8 mouse cellular contexts compared by ENCODE assay signal in the genomic region with DNA sequence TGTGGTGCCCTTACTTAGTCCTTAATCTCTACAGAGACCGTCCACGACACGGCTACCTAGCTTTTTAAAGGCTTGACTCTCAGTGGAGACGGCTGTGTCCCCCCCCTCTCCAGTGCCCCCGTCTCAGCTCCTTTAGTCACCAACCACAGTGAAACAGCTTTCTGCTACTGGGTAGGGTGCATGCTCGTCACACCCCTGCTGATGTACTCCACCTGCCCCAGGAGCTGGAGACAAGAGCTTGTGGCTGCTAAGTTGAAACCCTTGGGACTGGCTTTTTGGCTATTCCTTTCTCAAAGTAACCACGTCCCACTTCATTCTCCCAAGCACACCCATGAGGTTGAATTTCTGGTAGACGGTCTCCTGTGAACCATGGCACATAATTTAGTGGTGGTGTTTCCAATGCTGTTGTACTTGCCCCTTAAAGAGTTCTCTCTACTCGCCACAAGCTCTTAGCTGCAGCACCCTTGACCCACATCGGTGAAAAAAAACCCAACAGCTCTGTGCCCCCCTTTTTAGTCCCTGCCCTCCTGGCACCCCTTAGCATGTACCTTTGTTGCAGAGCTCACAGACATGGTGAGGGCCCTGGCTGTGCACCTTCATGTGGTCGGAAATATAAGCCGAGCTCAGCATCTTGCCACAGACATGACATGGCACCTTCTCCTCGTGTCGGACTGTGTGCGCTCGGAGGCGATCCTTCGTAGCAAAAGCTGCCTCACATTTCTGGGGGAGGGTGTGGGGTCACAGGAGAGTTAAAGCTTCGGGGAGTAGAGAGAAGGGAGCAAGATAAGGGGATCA. TPM values are rescaled to one million over a fixed set of nuclear protein-coding genes. Genes with fewer than 3 reads are reported as not detected.
DNase-seq lines count a peak whose midpoint lies in the region; ATAC-seq and TF ChIP-seq lines count a peak whose summit lies in the region.

No protein-coding gene starts in this region.

- peak overlapping the region; percentile 97 for H3K27ac ChIP-seq in layer of hippocampus, adult 2 months
- peak overlapping the region; percentile 100 for H3K27ac ChIP-seq in hindbrain, embryonic 12.5 days
- peak overlapping the region; percentile 99 for H3K27ac ChIP-seq in midbrain, embryonic 15.5 days

- peaks cover 68% of the 10 kb centered on the region for H3K4me1 ChIP-seq in hindbrain, embryonic 12.5 days
- peaks cover 71% of the 10 kb centered on the region for H3K4me1 ChIP-seq in midbrain, embryonic 15.5 days

- H3K4me2 ChIP-seq in hindbrain, embryonic 12.5 days (replicated peaks), result peak overlapping the region; percentile 98
- H3K4me2 ChIP-seq in midbrain, embryonic 15.5 days, result peak overlapping the region; percentile 87

- ATAC-seq in hindbrain, embryonic 12.5 days (ENCODE audit: low FRiP score), result no peak
- no peak for ATAC-seq in midbrain, embryonic 15.5 days (replicated peaks)
- ATAC-seq in megakaryocyte progenitor cell, adult 5-6 weeks (replicated peaks; ENCODE audit: poor library complexity), result no peak

- peaks cover 28% of the 10 kb centered on the region for H3K36me3 ChIP-seq in hindbrain, embryonic 12.5 days
- H3K36me3 ChIP-seq in midbrain, embryonic 15.5 days (replicated peaks), result peaks cover 6% of the 10 kb centered on the region

- H3K27me3 ChIP-seq in hindbrain, embryonic 12.5 days, result no peaks in the 10 kb centered on the region
- H3K27me3 ChIP-seq in midbrain, embryonic 15.5 days (replicated peaks), result no peaks in the 10 kb centered on the region

- H3K9me3 ChIP-seq in hindbrain, embryonic 12.5 days (replicated peaks), result no peaks in the 10 kb centered on the region
- H3K9me3 ChIP-seq in midbrain, embryonic 15.5 days, result no peaks in the 10 kb centered on the region

- H3K9ac ChIP-seq in hindbrain, embryonic 12.5 days, result peak overlapping the region; percentile 100
- H3K9ac ChIP-seq in midbrain, embryonic 15.5 days, result peak overlapping the region; percentile 95

- no peak for DNase-seq in layer of hippocampus, adult 2 months (ENCODE audit: low spot score in 2 of 2)
- DNase-seq in layer of hippocampus, adult 8-10 months (ENCODE audit: low spot score in 2 of 2), result no peak
- DNase-seq in cerebellum, postnatal 25 days, result peak; percentile 49 to 58
- DNase-seq in urinary bladder, postnatal 4 days (ENCODE audit: low spot score in 2 of 2), result no peak
- no peak for DNase-seq in urinary bladder, postnatal 36 days (ENCODE audit: low spot score in 2 of 2)

- 28% methylated on average over 19 of the region's 19 CpGs for WGBS in hindbrain, embryonic 12.5 days
- 15% methylated on average over 19 of the region's 19 CpGs for WGBS in midbrain, embryonic 15.5 days

- peak overlapping the region; percentile 77 for H3K4me3 ChIP-seq in layer of hippocampus, adult 2 months
- peak overlapping the region; percentile 97 for H3K4me3 ChIP-seq in hindbrain, embryonic 12.5 days
- peak overlapping the region; percentile 81 for H3K4me3 ChIP-seq in midbrain, embryonic 15.5 days

- no peak for TF ChIP-seq CTCF in layer of hippocampus, adult 2 months (conservative IDR thresholded peaks at IDR 0.05)

RNA-seq across cellular contexts. Expression of gene Maz, which starts 2.7 kb away (rescaled TPM):
- total RNA-seq in layer of hippocampus, adult 2 months (2021), result 100 to 1,000 TPM; 242 to 258 TPM
- total RNA-seq in layer of hippocampus, adult 8-10 months (2022), result 100 to 1,000 TPM; 204 to 209 (median 206) TPM
- polyA plus RNA-seq in hindbrain, embryonic 12.5 days (2016; fragmentation: Nextera tagmentation; extraction: Ambion mirVana), result 117 and 119 TPM in 2 replicates
- polyA plus RNA-seq in midbrain, embryonic 15.5 days (2015; fragmentation: Nextera tagmentation; extraction: Ambion mirVana), result 78.0 and 89.8 TPM in 2 replicates
- 93.4 and 103 TPM in 2 replicates for total RNA-seq in megakaryocyte progenitor cell, adult 5-6 weeks (2015)
- 64.2 and 64.5 TPM in 2 replicates for total RNA-seq in megakaryocyte progenitor cell, adult 5-6 weeks (2017)

RNA-seq across cellular contexts. Expression of gene Prrt2, which starts 3.1 kb away (rescaled TPM):
- total RNA-seq in layer of hippocampus, adult 2 months (2021), result 100 to 1,000 TPM; 243 to 275 TPM
- 100 to 1,000 TPM; 208 to 223 (median 215) TPM for total RNA-seq in layer of hippocampus, adult 8-10 months (2022)
- polyA plus RNA-seq in hindbrain, embryonic 12.5 days (2016; fragmentation: Nextera tagmentation; extraction: Ambion mirVana), result 7.1 and 9.6 TPM in 2 replicates
- 40.7 and 42.3 TPM in 2 replicates for polyA plus RNA-seq in midbrain, embryonic 15.5 days (2015; fragmentation: Nextera tagmentation; extraction: Ambion mirVana)
- total RNA-seq in megakaryocyte progenitor cell, adult 5-6 weeks (2015), result 0.74 and 1.1 TPM in 2 replicates
- 0.44 TPM in 1 of 2 replicates, not detected in the other for total RNA-seq in megakaryocyte progenitor cell, adult 5-6 weeks (2017)

RNA-seq across cellular contexts. Expression of gene Gm42742, which starts 3.2 kb away (rescaled TPM):
- 10 to 100 TPM; 53.6 to 62.4 TPM for total RNA-seq in layer of hippocampus, adult 2 months (2021)
- 10 to 100 TPM; 20.5 to 63.0 (median 52.5) TPM for total RNA-seq in layer of hippocampus, adult 8-10 months (2022)
- 63.8 and 69.6 TPM in 2 replicates for polyA plus RNA-seq in hindbrain, embryonic 12.5 days (2016; fragmentation: Nextera tagmentation; extraction: Ambion mirVana)
- polyA plus RNA-seq in midbrain, embryonic 15.5 days (2015; fragmentation: Nextera tagmentation; extraction: Ambion mirVana), result 44.9 and 52.6 TPM in 2 replicates
- total RNA-seq in megakaryocyte progenitor cell, adult 5-6 weeks (2015), result 0.69 TPM in 1 of 2 replicates, not detected in the other
- 0.21 and 3.7 TPM in 2 replicates for total RNA-seq in megakaryocyte progenitor cell, adult 5-6 weeks (2017)

RNA-seq across cellular contexts. Expression of gene Pagr1a, which starts 6.9 kb away (rescaled TPM):
- total RNA-seq in layer of hippocampus, adult 2 months (2021), result 10 to 100 TPM; 17.4 to 43.4 TPM
- total RNA-seq in layer of hippocampus, adult 8-10 months (2022), result 10 to 100 TPM; 18.9 to 59.7 (median 27.8) TPM
- polyA plus RNA-seq in hindbrain, embryonic 12.5 days (2016; fragmentation: Nextera tagmentation; extraction: Ambion mirVana), result 46.6 and 51.6 TPM in 2 replicates
- polyA plus RNA-seq in midbrain, embryonic 15.5 days (2015; fragmentation: Nextera tagmentation; extraction: Ambion mirVana), result 46.9 and 73.4 TPM in 2 replicates
- total RNA-seq in megakaryocyte progenitor cell, adult 5-6 weeks (2015), result 44.2 and 55.4 TPM in 2 replicates
- 39.8 and 48.1 TPM in 2 replicates for total RNA-seq in megakaryocyte progenitor cell, adult 5-6 weeks (2017)

RNA-seq across cellular contexts. Expression of gene Pagr1b, which starts 7.8 kb away (rescaled TPM):
- under 1 TPM in 1 of 2 experiments, not detected in 1; 0.90 TPM for total RNA-seq in layer of hippocampus, adult 2 months (2021)
- total RNA-seq in layer of hippocampus, adult 8-10 months (2022), result not detected
- polyA plus RNA-seq in hindbrain, embryonic 12.5 days (2016; fragmentation: Nextera tagmentation; extraction: Ambion mirVana), result 0.72 and 1.3 TPM in 2 replicates
- 1.0 TPM in 1 of 2 replicates, not detected in the other for polyA plus RNA-seq in midbrain, embryonic 15.5 days (2015; fragmentation: Nextera tagmentation; extraction: Ambion mirVana)
- total RNA-seq in megakaryocyte progenitor cell, adult 5-6 weeks (2015), result not detected in 2 replicates
- not detected in 2 replicates for total RNA-seq in megakaryocyte progenitor cell, adult 5-6 weeks (2017)

Comparison
In these comparisons a context has a peak if more than half of its experiments do, and no peak if none do; other contexts are left out.
1. DNase-seq: peak in cerebellum, postnatal 25 days (2 of 2); none in layer of hippocampus, adult 2 months (0 of 2), layer of hippocampus, adult 8-10 months (0 of 2), urinary bladder, postnatal 4 days (0 of 2) and urinary bladder, postnatal 36 days (0 of 2).
2. RNA of gene Prrt2, which starts 3.1 kb away (total RNA-seq): 243 to 275 TPM in layer of hippocampus, adult 2 months and 208 to 223 TPM in layer of hippocampus, adult 8-10 months; 0.44 to 1.1 TPM in megakaryocyte progenitor cell, adult 5-6 weeks; every median in the first group is over 100 times any median in the second.
3. RNA of gene Gm42742, which starts 3.2 kb away (total RNA-seq): 53.6 to 62.4 TPM in layer of hippocampus, adult 2 months and 20.5 to 63.0 TPM in layer of hippocampus, adult 8-10 months; 0.21 to 3.7 TPM in megakaryocyte progenitor cell, adult 5-6 weeks; every median in the first group is over 4 times any median in the second.
4. Peak in every context shown above with its lines, with median percentiles within 50 percentile points of each other: H3K27ac ChIP-seq and H3K4me3 ChIP-seq.